Mouse (Mus musculus) embryonic fibroblast, embryonic 13.5 days (primary cell): ENCODE data around the gene Nmnat2. TPM values are rescaled to one million over a fixed set of nuclear protein-coding genes. Genes with fewer than 3 reads are reported as not detected.
A peak's percentile ranks its signal among the peaks of the same experiment; 100 is the strongest.

ENCODE experiments used
- H3K27ac ChIP-seq: 2 replicates; pipeline ENCODE4 v1.5.1; 2012; ENCODE audit warnings: low read length, control low read depth, inconsistent platforms; ENCODE audit not compliant: insufficient read depth
- H3K4me1 ChIP-seq: 2 replicates; pipeline ENCODE4 v1.6.1; 2011; ENCODE audit warnings: low read length; ENCODE audit not compliant: control insufficient read depth, insufficient read depth
- H3K4me3 ChIP-seq: 2 replicates; pipeline ENCODE4 v1.5.1; 2011; ENCODE audit warnings: mild to moderate bottlenecking, control low read depth, low read length; ENCODE audit not compliant: insufficient read depth
- CTCF ChIP-seq: IDR thresholded peaks from 2 replicates; pipeline ENCODE4 v1.5.1; 2011; ENCODE audit warnings: mild to moderate bottlenecking, control low read depth, low read length, moderate library complexity, borderline replicate concordance; ENCODE audit not compliant: insufficient read depth
- POLR2A ChIP-seq: IDR thresholded peaks from 2 replicates; pipeline ENCODE4 v1.6.1; 2011; ENCODE audit warnings: low read depth, mild to moderate bottlenecking, control low read depth, low read length, moderate library complexity
- polyA plus RNA-seq: library from polyadenylated mRNA; stranded (reverse); fragments of >200 nt; gene quantifications from 2 replicates; pipeline ENCODE4 v1.2.4, GENCODE M21; 2011; ENCODE audit warnings: low read depth; ENCODE audit not compliant: missing spikeins, insufficient read length

Nmnat2 gene
- polyA plus RNA-seq, 1 experiment = 26.7 TPM

DNA sequence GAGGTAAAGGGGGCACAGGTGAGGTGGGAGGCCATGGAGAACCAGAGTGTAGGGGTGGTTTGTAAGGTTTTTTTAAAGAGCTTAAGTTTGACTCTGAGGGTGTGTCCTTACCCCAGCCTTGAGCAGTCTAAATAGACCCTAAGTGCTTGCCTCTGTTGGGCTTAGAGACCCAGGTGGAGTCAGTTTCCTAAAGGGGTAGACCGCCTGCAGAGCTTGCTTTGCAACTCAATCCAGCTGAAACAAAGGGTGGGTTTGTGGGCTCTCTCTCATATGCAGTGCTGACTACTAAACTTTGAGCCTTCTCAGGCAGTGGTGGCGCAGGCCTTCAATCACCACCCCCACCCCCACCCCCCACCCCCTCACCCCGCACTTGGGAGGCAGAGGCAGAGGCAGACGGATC is 11.8 kb upstream of the Nmnat2 start:
- Histone ChIP-seq H3K27ac (no peak overlapping the region), H3K4me1 (no peaks in the 10 kb centered on the region), H3K4me3 (no peak overlapping the region)
- TF ChIP-seq POLR2A = no peak
- no peak for TF ChIP-seq CTCF

DNA sequence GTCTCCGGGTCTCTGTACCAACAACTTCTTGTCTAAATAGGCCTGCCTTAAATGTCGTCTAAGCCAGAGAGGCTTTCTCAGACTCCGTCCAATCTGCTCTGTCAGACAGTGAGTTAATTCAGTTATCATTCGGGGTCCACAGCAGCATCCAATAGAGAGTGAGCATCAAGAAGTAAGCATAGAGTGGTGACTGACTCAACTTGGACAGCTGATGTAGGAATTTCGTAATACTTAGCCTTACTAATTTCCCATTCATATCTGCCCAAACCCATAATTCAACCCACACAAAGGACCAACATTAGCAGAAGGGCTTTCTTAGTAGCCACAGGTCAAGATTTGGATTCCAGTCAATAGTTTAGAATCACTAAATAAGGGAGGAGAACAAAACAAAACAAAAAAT is 626 bp upstream of the Nmnat2 start:
- TF ChIP-seq CTCF (no peak), POLR2A (no peak)
- no peaks in the 10 kb centered on the region for H3K4me1 ChIP-seq
- H3K4me3 ChIP-seq = no peak overlapping the region
- H3K27ac ChIP-seq = 0 out of 2 replicates have a peak overlapping the region, but pooled peaks have one; percentile 23

DNA sequence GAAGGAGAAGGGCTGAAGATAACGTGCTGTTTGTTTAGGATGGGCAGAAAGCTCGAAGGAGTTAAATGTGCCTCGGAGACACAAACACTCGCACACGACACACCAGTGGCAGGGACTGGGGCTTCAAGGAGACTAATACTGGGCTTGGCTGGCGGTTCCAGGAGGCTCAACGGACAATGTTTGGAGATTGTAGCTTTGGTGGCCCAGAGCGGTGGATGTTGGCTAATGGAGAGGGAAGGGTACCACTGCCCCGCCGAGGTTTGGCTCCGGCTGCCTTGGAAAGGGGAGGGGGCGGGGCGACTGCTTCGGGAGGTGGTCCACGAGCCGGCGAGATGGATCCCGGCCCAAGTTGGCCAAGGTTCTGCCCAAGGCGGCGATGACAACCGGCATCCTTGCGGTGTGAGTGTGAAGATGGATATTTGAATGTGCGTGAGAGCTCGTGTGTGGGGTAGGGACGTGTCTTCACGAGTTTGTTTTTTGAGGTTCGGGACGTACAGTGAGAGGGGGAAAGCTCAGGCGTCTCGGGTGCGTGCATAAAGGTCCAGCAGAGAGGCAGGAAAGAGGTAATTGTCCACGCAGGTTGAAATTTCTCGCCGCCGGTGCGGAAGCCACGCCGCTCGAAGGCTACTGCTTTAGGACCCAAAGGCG is 895 bp downstream of the Nmnat2 start:
- H3K4me1 ChIP-seq = no peaks in the 10 kb centered on the region
- no peak overlapping the region for H3K27ac ChIP-seq
- peak overlapping the region; percentile 25; the same call in 1 of the 2 replicates for H3K4me3 ChIP-seq
- TF ChIP-seq POLR2A (no peak), CTCF (no peak)

DNA sequence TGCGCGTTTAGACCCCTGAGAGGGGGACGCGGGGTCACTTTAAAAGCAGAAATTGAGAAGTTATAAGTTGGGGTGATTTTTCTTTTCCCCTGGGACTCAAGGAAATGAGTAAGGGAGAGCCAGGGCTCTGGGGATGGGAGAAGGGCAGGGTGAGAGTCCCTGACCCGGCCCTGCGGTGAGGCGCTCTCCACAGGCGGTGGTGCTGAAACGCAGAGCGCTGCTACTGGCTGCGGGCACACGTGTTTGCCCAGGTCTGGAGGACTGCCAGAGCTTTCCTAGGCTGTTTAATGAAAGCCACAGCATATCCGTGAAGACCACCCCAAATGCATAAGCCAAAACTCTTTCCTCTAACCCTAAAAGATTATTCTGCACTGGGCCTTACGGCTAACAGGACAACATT is 1.4 kb downstream of the Nmnat2 start:
- H3K27ac ChIP-seq = no peak overlapping the region
- no peak for TF ChIP-seq POLR2A
- TF ChIP-seq CTCF = no peak
- H3K4me3 ChIP-seq = peak overlapping the region; percentile 25; the same call in 1 of the 2 replicates

DNA sequence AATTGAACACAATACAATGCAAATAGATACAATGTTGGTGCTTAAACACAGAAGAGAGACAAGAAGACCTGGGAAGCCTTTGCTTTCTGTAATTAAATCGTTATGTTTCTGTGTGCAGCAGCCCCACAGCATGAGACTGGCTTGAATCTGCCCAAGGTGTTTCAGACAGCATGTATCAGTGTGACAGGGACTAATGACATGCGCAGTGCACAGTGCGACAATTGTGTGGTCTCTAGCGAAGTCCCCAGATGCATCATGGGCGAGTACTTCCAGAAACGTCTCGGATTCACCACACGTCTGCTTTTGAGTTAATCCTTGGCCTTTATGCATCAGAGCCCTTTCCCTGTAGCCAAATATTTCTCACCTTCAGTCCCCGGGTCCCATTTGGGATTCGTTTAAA is 9.6 kb downstream of the Nmnat2 start:
- TF ChIP-seq POLR2A (no peak), CTCF (no peak)
- Histone ChIP-seq H3K4me3 (no peak overlapping the region), H3K27ac (no peak overlapping the region)

More for the DNA sequence above, 1.4 kb downstream of the Nmnat2 start:
- no peaks in the 10 kb centered on the region for H3K4me1 ChIP-seq

GRCm38 (mm10) chr1:152966222-152966621 is 11.4 kb downstream of the Nmnat2 start:
- no peak overlapping the region for H3K27ac ChIP-seq
- no peak for TF ChIP-seq CTCF
- TF ChIP-seq POLR2A = no peak
- no peaks in the 10 kb centered on the region for H3K4me1 ChIP-seq
- H3K4me3 ChIP-seq = no peak overlapping the region

More for the DNA sequence above, 9.6 kb downstream of the Nmnat2 start:
- no peaks in the 10 kb centered on the region for H3K4me1 ChIP-seq

- Histone ChIP-seq H3K27ac (no peak overlapping the region), H3K4me1 (no peaks in the 10 kb centered on the region), H3K4me3 (no peak overlapping the region)
- TF ChIP-seq CTCF (no peak), POLR2A (no peak)
Measured at GRCm38 (mm10) chr1:152966686-152967085, 11.9 kb downstream of the Nmnat2 start.

- no peak overlapping the region for H3K27ac ChIP-seq
- no peak overlapping the region for H3K4me3 ChIP-seq
- H3K4me1 ChIP-seq = no peaks in the 10 kb centered on the region
- TF ChIP-seq CTCF (no peak), POLR2A (no peak)
Measured at GRCm38 (mm10) chr1:152969081-152969480, 14.3 kb downstream of the Nmnat2 start.

DNA sequence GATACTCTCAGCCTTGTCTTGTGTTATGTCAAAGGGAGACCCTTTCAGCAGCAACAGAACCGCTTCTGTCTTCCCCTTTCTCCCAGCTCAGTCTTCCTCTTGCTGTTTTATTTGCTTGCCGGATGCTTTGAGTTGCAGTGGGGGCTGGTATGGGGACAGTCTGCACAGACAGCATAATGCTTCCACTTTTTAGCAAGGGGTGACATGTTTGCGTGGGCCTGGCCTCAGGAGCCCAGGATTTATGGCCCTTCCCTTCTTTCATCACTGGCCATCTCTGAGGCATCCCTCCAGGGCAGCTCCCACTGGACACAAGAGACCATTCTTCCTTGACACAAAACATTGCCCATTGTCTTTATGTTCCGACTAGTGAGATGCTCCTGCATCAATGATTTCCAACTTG is 18.2 kb downstream of the Nmnat2 start:
- Histone ChIP-seq H3K4me3 (no peak overlapping the region), H3K4me1 (no peaks in the 10 kb centered on the region), H3K27ac (no peak overlapping the region)
- TF ChIP-seq CTCF (no peak), POLR2A (no peak)

DNA sequence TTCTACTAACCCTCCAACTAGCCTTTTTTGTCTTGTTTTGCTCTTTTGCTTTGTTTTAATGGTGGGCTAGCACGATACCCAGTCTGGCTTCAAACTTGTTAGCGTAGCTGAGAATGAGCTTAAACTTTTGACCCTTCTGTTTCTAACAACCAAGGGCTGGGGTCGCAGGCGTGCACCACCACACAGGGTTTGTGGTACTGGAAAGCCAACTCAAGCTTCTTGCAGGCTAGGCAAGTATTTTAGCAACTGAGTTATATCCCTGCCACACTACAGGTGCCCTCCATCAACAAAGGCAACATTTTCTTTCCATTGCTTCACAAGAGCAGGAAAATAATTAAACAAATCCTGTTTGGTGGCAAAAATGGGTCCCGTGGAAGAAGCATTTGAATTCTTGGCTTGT is 18.6 kb downstream of the Nmnat2 start:
- H3K4me1 ChIP-seq = no peaks in the 10 kb centered on the region
- TF ChIP-seq CTCF (no peak), POLR2A (no peak)
- H3K4me3 ChIP-seq = no peak overlapping the region
- H3K27ac ChIP-seq = no peak overlapping the region
